Mouse (Mus musculus) liver, adult 2 months (tissue): ENCODE data around the gene Nf2. TPM values are rescaled to one million over a fixed set of nuclear protein-coding genes. Genes with fewer than 3 reads are reported as not detected.

ENCODE experiments used
- DNase-seq: peaks from one replicate; pipeline ENCODE4 v3.0.0-alpha.2; 2011; ENCODE audit warnings: low read depth, low spot score; ENCODE audit errors: extremely low read depth
- H3K27ac ChIP-seq: fragments of 200-500 bp; replicated peaks from 2 replicates; pipeline ENCODE4 v1.5.1; 2012; ENCODE audit warnings: low read depth, mild to moderate bottlenecking, control low read depth, inconsistent platforms, low read length; ENCODE audit not compliant: insufficient read depth
- H3K27me3 ChIP-seq: fragments of 200-500 bp; 2 replicates; pipeline ENCODE4 v1.6.1; 2012; ENCODE audit warnings: mild to moderate bottlenecking, moderate library complexity, low read length, inconsistent platforms; ENCODE audit not compliant: control insufficient read depth, insufficient read depth
- H3K36me3 ChIP-seq: fragments of 200-500 bp; 2 replicates; pipeline ENCODE4 v1.6.1; 2012; ENCODE audit warnings: low read length, inconsistent platforms; ENCODE audit not compliant: control insufficient read depth, insufficient read depth
- H3K4me1 ChIP-seq: fragments of 200-500 bp; 2 replicates; pipeline ENCODE4 v1.6.1; 2011; ENCODE audit warnings: low read length; ENCODE audit not compliant: control insufficient read depth, insufficient read depth
- H3K4me3 ChIP-seq: fragments of 200-500 bp; 2 replicates; pipeline ENCODE4 v1.5.1; 2011; ENCODE audit warnings: low read depth, mild to moderate bottlenecking, control low read depth, low read length, moderate library complexity; ENCODE audit not compliant: insufficient read depth
- H3K79me2 ChIP-seq: fragments of 200-500 bp; 2 replicates; pipeline ENCODE4 v1.6.1; 2012; ENCODE audit warnings: inconsistent platforms, mild to moderate bottlenecking, low read length, moderate library complexity; ENCODE audit not compliant: control insufficient read depth, insufficient read depth
- H3K9ac ChIP-seq: fragments of 200-500 bp; 2 replicates; pipeline ENCODE4 v1.6.1; 2012; ENCODE audit warnings: low read depth, mild to moderate bottlenecking, control low read depth, inconsistent platforms, low read length
- CTCF ChIP-seq: fragments of 200-500 bp; IDR thresholded peaks from 2 replicates; pipeline ENCODE4 v1.5.1; 2011; ENCODE audit warnings: low read depth, low read length, control low read depth
- POLR2A ChIP-seq: fragments of 200-500 bp; IDR thresholded peaks from 2 replicates; pipeline ENCODE4 v1.6.1; 2011; ENCODE audit warnings: low read length, control low read depth; ENCODE audit not compliant: insufficient read depth; ENCODE audit errors: extremely low read depth
- WGBS: fragments of 180-500 bp; shearing (Covaris S2); methylation state at CpG from one replicate; pipeline ENCODE4 v1.1.7; 2018; 5-methylcytosine and 5-hydroxymethylcytosine counted together
- polyA plus RNA-seq: library from polyadenylated mRNA; depleted of rRNA; stranded (reverse); fragments of >200 nt; gene quantifications from 2 replicates; pipeline ENCODE4 v1.2.3, GENCODE M21; 2012
- total RNA-seq: library from RNA; depleted of rRNA; stranded (reverse); fragments of >200 nt; gene quantifications from 2 replicates; pipeline ENCODE4 v1.2.3, GENCODE M21; 2014

The Nf2 gene
- total and polyA plus RNA-seq, 2 experiments = 11.1 to 16.4 TPM

DNA sequence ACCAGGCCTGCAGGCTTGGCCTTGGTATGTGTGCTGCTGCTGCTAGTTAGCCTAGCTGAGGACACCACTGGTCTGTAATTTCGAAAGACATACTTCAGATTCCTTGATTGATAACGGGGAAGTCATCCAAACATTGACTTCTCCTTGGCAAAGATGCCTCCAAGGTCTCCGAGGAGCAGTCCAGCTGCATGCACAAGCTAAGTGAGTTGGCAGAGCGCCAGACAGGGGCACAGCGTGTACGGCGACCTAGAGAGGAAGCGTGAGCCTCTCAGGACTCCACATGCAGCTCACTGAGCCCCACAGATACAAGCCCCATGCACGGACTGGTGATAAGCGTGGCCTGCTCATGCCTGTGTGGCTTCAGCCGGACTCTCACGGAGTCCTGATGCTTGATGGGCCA, 119.7 kb downstream of the Nf2 start:
- no peak overlapping the region for H3K4me3 ChIP-seq
- H3K36me3 ChIP-seq = no peaks in the 10 kb centered on the region
- TF ChIP-seq CTCF = no peak
- H3K27ac ChIP-seq = no peak overlapping the region
- no peaks in the 10 kb centered on the region for H3K4me1 ChIP-seq
- H3K27me3 ChIP-seq = no peaks in the 10 kb centered on the region
- H3K79me2 ChIP-seq = no peaks in the 10 kb centered on the region
- WGBS = 68% methylated on average over 12 of the region's 12 CpGs
- H3K9ac ChIP-seq = no peak overlapping the region
- DNase-seq = no peak

DNA sequence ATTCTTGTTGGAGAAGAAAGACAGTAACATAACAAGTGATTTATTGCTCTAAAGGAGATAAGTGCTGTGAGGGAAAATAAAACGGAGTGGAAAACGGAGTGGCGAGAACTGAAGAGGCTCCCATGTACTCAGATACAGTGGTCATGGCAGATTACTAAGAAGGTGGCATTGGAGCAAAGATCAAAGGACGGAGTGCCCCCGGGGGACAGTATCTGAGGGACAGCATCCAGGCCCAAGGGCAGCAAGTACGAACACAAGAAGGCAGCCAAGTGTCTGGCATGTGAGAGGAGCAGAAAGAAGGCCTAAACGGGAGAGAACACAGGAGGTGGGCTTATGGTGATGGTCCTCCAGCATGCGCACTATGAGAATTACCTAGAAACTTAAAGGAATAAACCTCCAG, 127.6 kb downstream of the Nf2 start:
- Histone ChIP-seq H3K79me2 (no peaks in the 10 kb centered on the region), H3K9ac (no peak overlapping the region), H3K27ac (no peak overlapping the region), H3K4me3 (no peak overlapping the region), H3K4me1 (no peaks in the 10 kb centered on the region), H3K27me3 (no peaks in the 10 kb centered on the region), H3K36me3 (no peaks in the 10 kb centered on the region)
- no peak for DNase-seq
- WGBS = 92% methylated on average over 8 of the region's 8 CpGs
- TF ChIP-seq POLR2A (no peak), CTCF (no peak)

- Histone ChIP-seq H3K4me3 (no peak overlapping the region), H3K36me3 (no peaks in the 10 kb centered on the region), H3K27me3 (no peaks in the 10 kb centered on the region), H3K27ac (no peak overlapping the region), H3K4me1 (no peaks in the 10 kb centered on the region), H3K79me2 (no peaks in the 10 kb centered on the region), H3K9ac (no peak overlapping the region)
- DNase-seq = no peak
- 73% methylated on average over 7 of the region's 7 CpGs for WGBS
- TF ChIP-seq POLR2A = no peak
- no peak for TF ChIP-seq CTCF
Observed at GRCm38 (mm10) chr11:4720900-4721580, 128.3 kb downstream of the Nf2 start.

GRCm38 (mm10) chr11:4720393-4720792, 128.9 kb downstream of the Nf2 start:
- no peaks in the 10 kb centered on the region for H3K4me1 ChIP-seq
- no peak overlapping the region for H3K4me3 ChIP-seq
- no peak overlapping the region for H3K27ac ChIP-seq
- H3K79me2 ChIP-seq = no peaks in the 10 kb centered on the region
- DNase-seq = no peak
- TF ChIP-seq POLR2A (no peak), CTCF (no peak)
- H3K36me3 ChIP-seq = no peaks in the 10 kb centered on the region
- H3K27me3 ChIP-seq = no peaks in the 10 kb centered on the region
- H3K9ac ChIP-seq = no peak overlapping the region
- WGBS = 83% methylated on average over 11 of the region's 11 CpGs

DNA sequence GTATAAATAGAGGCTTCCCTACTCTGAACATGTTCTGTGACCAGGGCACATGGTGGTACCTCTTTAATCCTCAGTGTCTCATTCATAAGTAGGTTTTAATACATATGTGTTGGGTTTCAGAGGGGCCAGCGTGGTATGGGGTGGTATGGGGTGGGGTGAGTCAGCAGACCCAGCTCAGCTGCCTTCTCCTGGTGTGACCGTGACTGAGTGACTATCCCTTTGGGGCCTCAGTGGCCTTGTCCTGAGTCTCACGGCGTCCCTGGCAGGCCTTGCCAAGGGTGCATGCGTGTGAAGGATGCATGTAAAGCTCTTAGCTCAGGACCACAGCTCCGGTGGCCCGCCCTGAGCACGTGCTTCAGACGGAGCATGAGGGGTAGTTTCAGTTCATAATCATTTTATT, 129.4 kb downstream of the Nf2 start:
- Histone ChIP-seq H3K4me1 (no peaks in the 10 kb centered on the region), H3K4me3 (no peak overlapping the region)
- WGBS = 93% methylated on average over 9 of the region's 9 CpGs

DNA sequence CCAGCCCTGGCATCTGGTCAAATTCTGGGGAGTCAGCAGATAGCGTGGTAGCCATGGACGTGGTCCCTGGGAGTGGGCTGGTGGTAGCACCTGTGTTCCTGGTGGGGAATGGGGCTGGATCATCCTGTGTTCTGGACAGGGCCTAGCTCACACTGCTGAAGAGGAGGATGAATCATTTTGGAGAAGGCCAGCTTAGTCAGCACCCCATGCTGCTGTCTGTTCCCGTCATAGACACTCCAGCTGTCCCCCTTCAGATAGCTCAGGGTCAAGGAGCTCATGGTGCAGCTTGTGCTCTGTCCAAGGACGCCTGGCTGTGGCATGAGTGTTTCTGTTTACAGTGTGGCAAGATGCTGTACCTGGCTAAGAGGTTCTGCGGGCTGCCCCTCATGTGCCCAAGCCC, 130.8 kb downstream of the Nf2 start:
- no peaks in the 10 kb centered on the region for H3K79me2 ChIP-seq
- WGBS = 83% methylated on average over 5 of the region's 5 CpGs
- H3K27me3 ChIP-seq = no peaks in the 10 kb centered on the region
- H3K27ac ChIP-seq = no peak overlapping the region
- no peaks in the 10 kb centered on the region for H3K4me1 ChIP-seq
- no peak for DNase-seq
- H3K36me3 ChIP-seq = no peaks in the 10 kb centered on the region
- H3K4me3 ChIP-seq = no peak overlapping the region
- TF ChIP-seq POLR2A (no peak), CTCF (no peak)
- H3K9ac ChIP-seq = no peak overlapping the region

More for the DNA sequence above, 129.4 kb downstream of the Nf2 start:
- Histone ChIP-seq H3K27ac (no peak overlapping the region), H3K79me2 (no peaks in the 10 kb centered on the region), H3K9ac (no peak overlapping the region), H3K27me3 (no peaks in the 10 kb centered on the region), H3K36me3 (no peaks in the 10 kb centered on the region)
- TF ChIP-seq CTCF (no peak), POLR2A (no peak)
- DNase-seq = no peak
